Mouse (Mus musculus): Measurements from ENCODE around the gene Ptges.

GRCm38 (mm10) chr2:30966826-30967225 is 37.2 kb upstream of the Ptges start:
- no peak for TF ChIP-seq CTCF (IDR thresholded peaks at IDR 0.05; ENCODE audit: borderline replicate concordance, control insufficient read depth, extremely low read depth, insufficient read depth, low read length, poor library complexity)
- no peak for TF ChIP-seq POLR2A (IDR thresholded peaks at IDR 0.05; ENCODE audit: control insufficient read depth, extremely low read depth, insufficient read depth, low read length, poor library complexity)

Data from thymus, adult 2 months (tissue).